Mouse (Mus musculus) embryonic facial prominence, embryonic 11.5 days (tissue): ENCODE data around the gene Tal1. TPM values are rescaled to one million over a fixed set of nuclear protein-coding genes. Genes with fewer than 3 reads are reported as not detected.

Experiments
- ATAC-seq: fragments of 200-750 bp; cut with Nextera tagmentation; replicated peaks from 2 replicates; pipeline ENCODE4 v1.8.0; 2017; ENCODE audit warnings: low read depth; ENCODE audit not compliant: insufficient number of reproducible peaks, low FRiP score, low TSS enrichment
- DNase-seq: peaks from one replicate; pipeline ENCODE4 v3.0.0-alpha.2; 2015; ENCODE audit warnings: low spot score
- H3K27ac ChIP-seq: fragments of 300-500 bp; sonication (generic); replicated peaks from 2 replicates; pipeline ENCODE4 v1.5.1; 2014; ENCODE audit warnings: mild to moderate bottlenecking, low read depth, low read length, control low read depth
- H3K27me3 ChIP-seq: fragments of 300-500 bp; sonication (generic); 2 replicates; pipeline ENCODE4 v1.6.1; 2014; ENCODE audit warnings: mild to moderate bottlenecking, low read length, moderate library complexity, mixed read lengths; ENCODE audit not compliant: control insufficient read depth, insufficient read depth
- H3K36me3 ChIP-seq: fragments of 300-500 bp; sonication (generic); replicated peaks from 2 replicates; pipeline ENCODE4 v1.6.1; 2014; ENCODE audit warnings: low read depth, mild to moderate bottlenecking, low read length, moderate library complexity, mixed read lengths; ENCODE audit not compliant: control insufficient read depth, insufficient read depth
- H3K4me1 ChIP-seq: fragments of 300-500 bp; sonication (generic); 2 replicates; pipeline ENCODE4 v1.6.1; 2014; ENCODE audit warnings: low read length, mixed read lengths; ENCODE audit not compliant: control insufficient read depth, insufficient read depth
- H3K4me2 ChIP-seq: fragments of 300-500 bp; sonication (generic); 2 replicates; pipeline ENCODE4 v1.6.1; 2014; ENCODE audit warnings: low read depth, mild to moderate bottlenecking, control low read depth, low read length, moderate library complexity
- H3K4me3 ChIP-seq: fragments of 300-500 bp; sonication (generic); 2 replicates; pipeline ENCODE4 v1.5.1; 2014; ENCODE audit warnings: low read depth, low read length, control low read depth
- H3K9ac ChIP-seq: fragments of 300-500 bp; sonication (generic); replicated peaks from 2 replicates; pipeline ENCODE4 v1.6.1; 2014; ENCODE audit warnings: mild to moderate bottlenecking, control low read depth, low read length
- H3K9me3 ChIP-seq: fragments of 300-500 bp; sonication (generic); replicated peaks from 2 replicates; pipeline ENCODE4 v1.6.1; 2016; ENCODE audit warnings: mild to moderate bottlenecking, low read length, inconsistent platforms, mixed read lengths; ENCODE audit not compliant: control insufficient read depth
- WGBS: fragments of 180-500 bp; shearing (Covaris S2); extraction: QIAGEN DNeasy Blood & Tissue Kit; methylation state at CpG from one replicate; pipeline ENCODE4 v1.1.7; 2014; 5-methylcytosine and 5-hydroxymethylcytosine counted together
- polyA plus RNA-seq: library from polyadenylated mRNA; unstranded; fragments of >200 nt; fragmentation: Nextera tagmentation; extraction: Ambion mirVana; gene quantifications from 2 replicates; pipeline ENCODE4 v1.2.1, GENCODE M21; 2014

Tal1 gene
- polyA plus RNA-seq, 1 experiment from 2014 or later = 4.8 TPM

DNA sequence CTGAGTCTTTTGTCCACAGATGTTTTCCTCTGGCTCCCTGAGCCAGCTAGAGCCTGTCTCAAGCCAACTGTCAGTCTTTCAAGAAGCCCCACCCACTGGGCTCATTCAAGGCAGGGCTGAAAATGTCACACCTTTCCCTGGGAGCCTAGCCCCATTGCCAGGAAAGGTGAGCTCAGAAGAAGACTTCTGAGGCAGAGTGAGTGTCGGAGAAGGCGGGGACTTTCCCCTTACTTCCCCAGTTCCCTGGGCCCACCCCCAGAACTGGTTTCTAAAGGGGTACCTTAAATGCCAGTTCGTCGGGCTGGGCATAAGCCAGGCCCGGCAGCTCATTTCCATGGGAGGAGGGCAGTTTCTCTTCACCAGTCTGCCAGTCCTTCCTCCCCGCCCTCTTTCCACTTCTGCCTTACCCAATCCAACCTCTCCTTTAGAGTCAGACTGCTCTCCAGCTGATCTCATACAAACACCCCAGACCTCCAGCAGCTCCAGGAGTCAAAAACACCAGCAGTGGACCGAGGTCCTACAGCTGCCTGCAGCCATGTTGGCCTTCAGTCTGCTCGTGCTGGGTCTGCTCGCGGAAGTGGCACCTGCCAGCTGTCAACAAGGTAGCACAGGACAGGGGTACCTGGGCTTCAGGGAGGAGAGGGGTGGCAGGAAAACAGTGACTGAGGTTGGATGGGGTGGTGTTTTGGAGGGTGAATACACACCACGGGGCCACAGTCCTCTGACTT, 32.5 kb downstream of the Tal1 start, which contains the start of gene Pdzk1ip1:
TSS of gene Pdzk1ip1 (plus strand) at position 98 of the 728 bp plus-strand sequence.
- no peaks in the 10 kb centered on the region for H3K9me3 ChIP-seq
- DNase-seq (no peak), ATAC-seq (no peak)
- no peaks in the 10 kb centered on the region for H3K36me3 ChIP-seq
- H3K27me3 ChIP-seq = peaks cover 3% of the 10 kb centered on the region; the same call in 1 of the 2 replicates
- no peak within 1 kb of the TSS for H3K27ac ChIP-seq
- H3K4me2 ChIP-seq = no peak within 1 kb of the TSS
- no peak within 1 kb of the TSS for H3K4me3 ChIP-seq
- 20% methylated on average over 11 of the region's 11 CpGs for WGBS
- H3K9ac ChIP-seq = no peak within 1 kb of the TSS
- H3K4me1 ChIP-seq = no peaks in the 10 kb centered on the region

DNA sequence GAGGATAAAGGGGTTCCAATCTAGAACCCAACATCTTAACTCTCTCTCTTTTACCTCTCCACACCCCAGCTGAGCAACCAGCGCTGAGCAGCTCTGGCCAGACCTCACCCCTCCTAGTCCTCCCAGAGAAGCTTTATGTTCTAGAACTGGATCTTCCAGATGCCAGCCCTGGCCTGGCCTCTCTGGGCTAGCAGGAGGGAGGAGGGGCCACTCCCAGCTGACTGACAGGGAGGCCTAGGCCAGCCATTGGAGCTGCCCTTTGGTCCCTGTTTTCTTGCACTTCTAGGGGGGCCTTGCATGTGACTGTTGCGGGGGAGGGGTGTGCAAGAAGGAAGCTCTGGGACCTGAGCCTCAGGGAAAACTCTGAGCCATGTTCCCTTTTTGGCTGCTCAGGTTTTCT, 34.4 kb downstream of the Tal1 start:
- Histone ChIP-seq H3K9me3 (no peaks in the 10 kb centered on the region), H3K27ac (no peak overlapping the region), H3K9ac (no peak overlapping the region), H3K4me1 (no peaks in the 10 kb centered on the region; the same call in 1 of the 2 replicates), H3K27me3 (peaks cover 16% of the 10 kb centered on the region), H3K36me3 (no peaks in the 10 kb centered on the region), H3K4me2 (no peak overlapping the region), H3K4me3 (no peak overlapping the region)
- DNase-seq (no peak), ATAC-seq (0 out of 2 replicates have a peak, but pooled peaks have one; percentile 20)
- WGBS = 75% methylated on average over 2 of the region's 2 CpGs

- Histone ChIP-seq H3K4me3 (no peak overlapping the region), H3K27ac (no peak overlapping the region), H3K9ac (no peak overlapping the region), H3K36me3 (no peaks in the 10 kb centered on the region), H3K27me3 (peaks cover 21% of the 10 kb centered on the region), H3K4me1 (no peaks in the 10 kb centered on the region; the same call in 1 of the 2 replicates), H3K9me3 (no peaks in the 10 kb centered on the region), H3K4me2 (no peak overlapping the region)
- DNase-seq (no peak), ATAC-seq (no peak)
- 76% methylated on average over 3 of the region's 3 CpGs for WGBS
Measured at GRCm38 (mm10) chr4:115091806-115092205, 35.6 kb downstream of the Tal1 start.

DNA sequence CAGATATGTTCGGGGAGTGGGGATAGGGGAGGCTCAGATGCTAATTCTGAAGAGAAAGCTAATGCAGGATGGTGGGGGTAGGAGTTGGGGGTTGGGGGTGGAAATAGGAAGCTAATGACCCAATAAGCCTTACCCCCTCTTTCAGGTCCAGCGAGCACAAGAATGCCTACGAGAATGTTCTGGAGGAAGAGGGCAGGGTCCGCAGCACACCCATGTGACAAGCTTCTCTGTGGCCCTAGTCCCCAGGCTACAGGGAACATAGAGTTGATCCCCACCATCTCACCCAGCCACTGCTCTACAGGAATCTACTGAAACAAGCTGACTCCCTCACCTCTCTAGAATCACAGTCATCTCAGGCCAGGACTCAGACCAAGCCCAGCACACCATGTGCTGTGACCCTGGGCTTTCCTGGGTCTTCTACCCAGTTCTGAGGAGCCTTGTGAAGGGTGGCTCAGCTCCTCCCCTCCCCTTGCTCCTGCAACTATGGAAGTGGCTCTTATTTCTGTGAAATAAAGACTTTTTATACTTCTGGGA, 37.2 kb downstream of the Tal1 start:
- no peak for DNase-seq
- Histone ChIP-seq H3K27ac (no peak overlapping the region), H3K9ac (no peak overlapping the region), H3K4me3 (no peak overlapping the region), H3K4me1 (no peaks in the 10 kb centered on the region; the same call in 1 of the 2 replicates), H3K4me2 (no peak overlapping the region), H3K36me3 (no peaks in the 10 kb centered on the region), H3K9me3 (no peaks in the 10 kb centered on the region), H3K27me3 (peaks cover 24% of the 10 kb centered on the region)
- WGBS = 78% methylated on average over 4 of the region's 4 CpGs
- ATAC-seq = no peak

DNA sequence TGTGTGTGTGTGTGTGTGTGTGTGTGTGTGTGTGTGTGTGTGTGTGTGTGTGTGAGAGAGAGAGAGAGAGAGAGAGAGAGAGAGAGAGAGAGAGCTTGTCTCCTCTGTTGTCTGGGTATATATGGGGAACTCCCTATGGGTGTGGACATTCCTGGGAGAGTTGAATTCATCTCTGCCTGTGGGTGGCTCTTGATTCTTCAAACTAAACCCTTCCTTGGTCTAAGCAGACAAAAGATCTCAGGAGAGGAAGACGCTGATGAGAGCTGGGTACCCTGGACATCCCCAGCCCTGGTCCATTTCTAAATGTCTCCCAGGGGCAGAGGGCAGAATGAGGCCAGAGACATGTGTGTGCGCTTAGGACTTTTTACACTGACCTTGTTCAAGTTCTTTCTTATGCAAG, 37.8 kb downstream of the Tal1 start:
- DNase-seq = no peak
- Histone ChIP-seq H3K9ac (no peak overlapping the region), H3K4me2 (no peak overlapping the region), H3K27ac (no peak overlapping the region), H3K27me3 (peaks cover 24% of the 10 kb centered on the region), H3K36me3 (no peaks in the 10 kb centered on the region), H3K4me3 (no peak overlapping the region), H3K4me1 (no peaks in the 10 kb centered on the region; the same call in 1 of the 2 replicates), H3K9me3 (no peaks in the 10 kb centered on the region)
- ATAC-seq = no peak
- 86% methylated on average over 2 of the region's 2 CpGs for WGBS

DNA sequence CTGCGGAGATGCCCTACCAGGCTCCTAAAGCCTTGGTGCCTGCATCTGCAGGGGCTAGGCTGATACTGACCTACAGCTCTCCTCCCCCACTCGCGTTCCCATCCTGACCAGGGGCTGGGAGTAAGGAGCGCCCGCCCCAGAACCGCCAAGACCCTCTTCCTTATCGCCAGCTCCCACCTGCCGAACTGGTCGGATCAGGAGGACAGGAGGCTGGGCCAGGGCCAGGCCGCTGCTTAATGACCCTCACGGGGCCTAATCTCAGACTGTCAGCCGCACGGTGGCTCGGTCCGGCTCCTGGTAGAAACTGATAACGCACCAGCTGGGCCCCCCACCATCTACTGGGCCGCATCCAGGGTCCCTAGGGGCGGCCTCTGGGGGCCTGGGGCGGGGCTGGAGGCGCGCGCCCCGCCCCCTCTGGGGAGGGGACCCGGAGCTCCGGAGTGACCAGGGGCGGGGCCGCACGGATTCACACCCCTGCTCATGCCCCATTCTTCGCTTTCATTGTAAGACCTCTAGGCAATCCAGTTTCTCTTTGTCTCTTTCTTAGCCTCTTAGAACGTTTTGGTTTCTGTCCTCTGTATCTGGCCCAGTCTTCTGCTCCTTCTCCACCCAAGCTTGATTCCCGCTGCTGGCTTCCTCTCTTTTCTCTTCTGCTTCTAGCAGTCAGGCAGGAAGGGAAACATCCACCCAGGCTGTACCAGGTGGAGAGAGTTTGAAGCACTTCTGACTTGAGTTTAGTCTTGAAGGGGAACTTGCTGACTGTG, 39.6 kb downstream of the Tal1 start:
- DNase-seq (peak; percentile 36), ATAC-seq (peak; percentile 68)
- Histone ChIP-seq H3K4me2 (peak overlapping the region; percentile 77), H3K27me3 (peaks cover 24% of the 10 kb centered on the region), H3K9me3 (no peaks in the 10 kb centered on the region), H3K27ac (no peak overlapping the region), H3K9ac (peak overlapping the region; percentile 28; the same call in 1 of the 2 replicates), H3K4me3 (peak overlapping the region; percentile 32), H3K36me3 (no peaks in the 10 kb centered on the region), H3K4me1 (no peaks in the 10 kb centered on the region; the same call in 1 of the 2 replicates)
- WGBS = 0% methylated on average over 24 of the region's 31 CpGs

- Histone ChIP-seq H3K4me3 (no peak overlapping the region), H3K27me3 (peaks cover 24% of the 10 kb centered on the region), H3K9ac (no peak overlapping the region), H3K27ac (no peak overlapping the region), H3K36me3 (no peaks in the 10 kb centered on the region), H3K4me2 (no peak overlapping the region; the same call in 1 of the 2 replicates), H3K4me1 (no peaks in the 10 kb centered on the region; the same call in 1 of the 2 replicates), H3K9me3 (no peaks in the 10 kb centered on the region)
- no peak; the same call in 1 of the 2 replicates for ATAC-seq
- no peak for DNase-seq
- 11% methylated on average over 11 of the region's 11 CpGs for WGBS
Measured at GRCm38 (mm10) chr4:115096435-115097145, 40.4 kb downstream of the Tal1 start.
